Mouse (Mus musculus) liver, embryonic 14.5 days (tissue): ENCODE measurements at regions not wholly inside any gene's neighbourhood (a gene's known extent, or its start where the extent isn't known, plus 50 kb on each side); places are given as distances from the start of the nearest gene placed in this dataset.

Experiments used
- ATAC-seq: fragments of 200-750 bp; cut with Nextera tagmentation; 2 replicates; pipeline ENCODE4 v1.8.0; 2017; ENCODE audit warnings: moderate number of reproducible peaks, mild to moderate bottlenecking, moderate library complexity; ENCODE audit not compliant: insufficient read depth
- DNase-seq, 3 experiments: peaks; one replicate each; pipeline ENCODE4 v3.0.0-alpha.2; 2012 to 2013; ENCODE audit warnings: low read depth in 3 of 3, low spot score in 3 of 3
- H3K27ac ChIP-seq: fragments of 300-500 bp; sonication (generic); 2 replicates; pipeline ENCODE4 v1.5.1; 2014; ENCODE audit warnings: moderate library complexity, mild to moderate bottlenecking, control low read depth, inconsistent platforms
- H3K27me3 ChIP-seq: fragments of 300-500 bp; sonication (generic); 2 replicates; pipeline ENCODE4 v1.6.1; 2014; ENCODE audit warnings: mild to moderate bottlenecking, low read length, moderate library complexity; ENCODE audit not compliant: control insufficient read depth, insufficient read depth
- H3K36me3 ChIP-seq: fragments of 300-500 bp; sonication (generic); replicated peaks from 2 replicates; pipeline ENCODE4 v1.6.1; 2014; ENCODE audit warnings: low read depth; ENCODE audit not compliant: control insufficient read depth, insufficient read depth
- H3K4me1 ChIP-seq, 2 experiments: fragments of 200-500 bp in 1 of 2; fragments of 300-500 bp in 1 of 2; sonication (generic) in 1 of 2; replicated peaks; 2 replicates each; pipeline ENCODE4 v1.6.1; 2012 to 2014; ENCODE audit warnings: antibody characterized with exemption in 1 of 2, inconsistent platforms in 1 of 2, low read length in 1 of 2; ENCODE audit not compliant: control insufficient read depth in 2 of 2, insufficient read depth in 2 of 2
- H3K4me2 ChIP-seq: fragments of 300-500 bp; sonication (generic); 2 replicates; pipeline ENCODE4 v1.6.1; 2014; ENCODE audit warnings: low read depth, mild to moderate bottlenecking, control low read depth, moderate library complexity
- H3K4me3 ChIP-seq, 2 experiments: fragments of 200-500 bp in 1 of 2; fragments of 300-500 bp in 1 of 2; sonication (generic) in 1 of 2; 2 replicates each; pipeline ENCODE4 v1.5.1; 2012 to 2014; ENCODE audit warnings: low read depth in 2 of 2, low read length in 2 of 2, mild to moderate bottlenecking in 2 of 2, control low read depth in 1 of 2, inconsistent platforms in 1 of 2, moderate library complexity in 1 of 2; ENCODE audit not compliant: insufficient read depth in 1 of 2
- H3K9ac ChIP-seq: fragments of 300-500 bp; sonication (generic); replicated peaks from 2 replicates; pipeline ENCODE4 v1.6.1; 2014; ENCODE audit warnings: mild to moderate bottlenecking, control low read depth, moderate library complexity
- H3K9me3 ChIP-seq: fragments of 300-500 bp; sonication (generic); 2 replicates; pipeline ENCODE4 v1.6.1; 2016; ENCODE audit warnings: low read length, mixed read lengths; ENCODE audit not compliant: control insufficient read depth
- CTCF ChIP-seq: IDR thresholded peaks from 2 replicates; pipeline ENCODE4 v1.5.1; 2016; ENCODE audit warnings: antibody characterized with exemption, low read depth, control low read depth
- EP300 ChIP-seq: IDR thresholded peaks from 2 replicates; pipeline ENCODE4 v1.6.1; 2016; ENCODE audit warnings: antibody characterized with exemption, low read depth
- WGBS: fragments of 180-500 bp; shearing (Covaris S2); extraction: QIAGEN DNeasy Blood & Tissue Kit; methylation state at CpG from one replicate; pipeline ENCODE4 v1.1.7; 2014; ENCODE audit not compliant: insufficient replicate concordance; 5-methylcytosine and 5-hydroxymethylcytosine counted together

GRCm38 (mm10) chr2:178997921-178998320 lies 444.3 kb upstream of the Cdh4 start:
- WGBS: 50% methylated on average over 2 of the region's 2 CpGs
- Histone ChIP-seq H3K4me1 (no peaks in the 10 kb centered on the region), H3K4me3 (no peak overlapping the region), H3K9ac (no peak overlapping the region), H3K36me3 (no peaks in the 10 kb centered on the region), H3K27me3 (no peaks in the 10 kb centered on the region), H3K27ac (no peak overlapping the region), H3K4me2 (no peak overlapping the region), H3K9me3 (no peaks in the 10 kb centered on the region)
- DNase-seq (no peak), ATAC-seq (no peak)
- no peak for TF ChIP-seq EP300
- no peak for TF ChIP-seq CTCF

GRCm38 (mm10) chr2:179000448-179001081 lies 441.7 kb upstream of the Cdh4 start:
- DNase-seq (no peak), ATAC-seq (no peak)
- H3K36me3 ChIP-seq: no peaks in the 10 kb centered on the region
- whole genome bisulfite sequencing: 70% methylated on average over 17 of the region's 17 CpGs
- H3K27me3 ChIP-seq: no peaks in the 10 kb centered on the region
- H3K4me2 ChIP-seq: no peak overlapping the region
- no peaks in the 10 kb centered on the region for H3K9me3 ChIP-seq
- TF ChIP-seq CTCF: no peak
- no peak for TF ChIP-seq EP300
- H3K4me3 ChIP-seq: no peak overlapping the region
- no peak overlapping the region for H3K27ac ChIP-seq
- no peaks in the 10 kb centered on the region for H3K4me1 ChIP-seq
- no peak overlapping the region for H3K9ac ChIP-seq

- DNase-seq (no peak), ATAC-seq (no peak)
- Histone ChIP-seq H3K27me3 (no peaks in the 10 kb centered on the region), H3K4me1 (no peaks in the 10 kb centered on the region), H3K27ac (no peak overlapping the region), H3K4me2 (no peak overlapping the region), H3K4me3 (no peak overlapping the region), H3K9ac (no peak overlapping the region), H3K9me3 (no peaks in the 10 kb centered on the region), H3K36me3 (no peaks in the 10 kb centered on the region)
- TF ChIP-seq EP300 (no peak), CTCF (no peak)
- WGBS: 65% methylated on average over 6 of the region's 6 CpGs
Measured at GRCm38 (mm10) chr2:179007766-179008165, 434.5 kb upstream of the Cdh4 start.

GRCm38 (mm10) chr2:179013891-179014593 lies 428.2 kb upstream of the Cdh4 start:
- WGBS: 58% methylated on average over 6 of the region's 6 CpGs
- no peak for DNase-seq
- no peak for ATAC-seq

GRCm38 (mm10) chr2:179022675-179023194 lies 419.5 kb upstream of the Cdh4 start:
- no peak for DNase-seq
- Histone ChIP-seq H3K36me3 (no peaks in the 10 kb centered on the region), H3K9me3 (no peaks in the 10 kb centered on the region), H3K4me3 (no peak overlapping the region), H3K4me2 (no peak overlapping the region), H3K9ac (no peak overlapping the region), H3K4me1 (no peaks in the 10 kb centered on the region), H3K27me3 (no peaks in the 10 kb centered on the region), H3K27ac (no peak overlapping the region)
- 45% methylated on average over 5 of the region's 5 CpGs for WGBS
- ATAC-seq: no peak
- TF ChIP-seq EP300 (no peak), CTCF (no peak)

More at GRCm38 (mm10) chr2:179013891-179014593, 428.2 kb upstream of the Cdh4 start:
- Histone ChIP-seq H3K9me3 (no peaks in the 10 kb centered on the region), H3K36me3 (no peaks in the 10 kb centered on the region), H3K4me3 (no peak overlapping the region), H3K4me1 (no peaks in the 10 kb centered on the region), H3K4me2 (no peak overlapping the region), H3K9ac (no peak overlapping the region), H3K27ac (no peak overlapping the region), H3K27me3 (no peaks in the 10 kb centered on the region)
- TF ChIP-seq EP300 (no peak), CTCF (no peak)
